Mouse (Mus musculus): ENCODE data around the gene Raph1. TPM values are rescaled to one million over a fixed set of nuclear protein-coding genes. Genes with fewer than 3 reads are reported as not detected.
"Not testable (repeated sequence)": the region's sequence is repeated elsewhere in the genome, so short reads cannot be mapped to it uniquely, and the experiment has no call there.

Raph1 gene
- total RNA-seq, 2 experiments from 2014 or later = 8.1 to 23.2 TPM

DNA sequence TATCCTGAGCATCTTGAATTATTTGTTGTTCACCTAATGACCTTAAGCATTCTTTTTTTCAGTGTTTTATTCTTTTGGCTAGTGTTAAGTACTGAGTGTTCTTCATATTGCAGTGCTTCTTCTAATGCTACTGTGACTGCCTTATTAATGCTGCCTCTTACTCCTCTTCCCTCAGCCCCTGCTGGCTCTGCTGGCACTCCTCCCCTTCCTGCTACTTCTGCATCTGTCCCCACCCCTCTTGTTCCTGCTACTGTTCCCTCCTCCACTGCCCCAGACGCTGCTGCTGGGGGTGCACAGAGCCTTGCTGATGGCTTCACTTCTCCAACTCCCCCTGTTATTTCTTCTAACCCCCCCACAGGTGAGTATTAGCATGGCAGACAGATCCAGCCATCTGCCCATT is 117.0 kb downstream of the Raph1 start:
- ATAC-seq (replicated peaks; ENCODE audit: poor library complexity, severe bottlenecking) = no peak

DNA sequence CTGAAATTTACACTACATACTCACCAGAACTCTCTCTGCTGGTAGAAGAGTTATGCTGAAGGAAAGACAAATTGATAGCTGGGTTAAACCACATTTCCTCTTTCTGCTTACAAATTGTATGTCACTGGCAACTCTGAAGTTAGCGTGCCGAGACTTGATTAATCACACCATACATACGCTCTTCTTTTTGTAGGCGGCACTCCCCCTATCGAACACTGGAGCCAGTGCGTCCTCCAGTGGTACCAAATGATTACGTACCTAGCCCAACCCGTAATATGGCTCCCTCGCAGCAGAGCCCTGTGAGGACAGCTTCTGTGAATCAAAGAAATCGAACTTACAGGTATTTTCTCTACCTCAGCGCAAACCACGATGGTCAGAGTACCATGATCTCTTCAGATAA is 119.8 kb downstream of the Raph1 start:
- peak; percentile 66 for ATAC-seq (replicated peaks; ENCODE audit: poor library complexity, severe bottlenecking)

DNA sequence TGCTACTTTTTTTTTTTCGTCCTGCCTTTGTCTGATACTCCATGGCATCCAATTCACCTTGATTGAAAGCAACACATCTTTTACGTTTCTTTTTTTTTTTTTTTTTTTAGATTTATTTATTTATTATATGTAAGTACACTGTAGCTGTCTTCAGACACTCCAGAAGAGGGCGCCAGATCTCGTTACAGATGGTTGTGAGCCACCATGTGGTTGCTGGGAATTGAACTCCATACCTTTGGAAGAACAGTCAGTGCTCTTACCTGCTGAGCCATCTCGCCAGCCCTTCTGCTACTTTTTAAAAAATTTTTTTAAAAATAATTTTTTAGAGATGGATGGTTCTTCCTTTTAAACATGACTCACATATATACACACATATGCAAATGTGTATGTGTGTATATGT is 125.5 kb downstream of the Raph1 start:
- ATAC-seq (replicated peaks; ENCODE audit: poor library complexity, severe bottlenecking) = not testable (repeated sequence)

DNA sequence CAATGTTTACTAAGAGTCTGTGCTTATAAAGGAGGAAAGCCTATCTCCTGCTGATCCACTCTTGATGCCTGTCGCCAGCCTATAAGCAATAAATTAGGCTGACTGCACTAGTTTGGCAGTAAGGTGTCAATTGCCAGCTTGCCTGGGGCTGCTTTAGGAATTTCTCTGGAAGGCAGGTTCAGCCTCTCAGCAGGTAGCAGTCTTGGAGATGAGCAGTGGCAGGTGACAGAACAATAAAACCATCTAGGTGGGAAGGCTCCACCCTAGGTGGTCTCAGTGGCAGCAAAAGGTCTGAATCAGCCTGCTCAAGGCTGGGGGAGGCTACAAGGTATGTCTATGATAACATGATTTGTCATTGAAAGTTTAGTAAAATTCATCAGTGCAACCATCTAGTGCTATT is 134.4 kb downstream of the Raph1 start:
- no peak for ATAC-seq (replicated peaks; ENCODE audit: poor library complexity, severe bottlenecking)

Other genes with a start within 250 kb of the Raph1 start
- 19.9 and 29.2 TPM in 2 replicates for gene Cyp20a1, start 223.8 kb downstream of the Raph1 start, total RNA-seq (2014; fragmentation: Nextera tagmentation)
- gene Cyp20a1, start 223.8 kb downstream of the Raph1 start, total RNA-seq (2017) = 32.6 and 38.8 TPM in 2 replicates
- 18.6 and 22.6 TPM in 2 replicates for gene Abi2, start 157.5 kb downstream of the Raph1 start, total RNA-seq (2014; fragmentation: Nextera tagmentation)
- 11.3 and 17.6 TPM in 2 replicates for gene Abi2, start 157.5 kb downstream of the Raph1 start, total RNA-seq (2017)
- gene Cd28, start 149.7 kb upstream of the Raph1 start, total RNA-seq (2014; fragmentation: Nextera tagmentation) = 1.4 and 3.2 TPM in 2 replicates
- gene Cd28, start 149.7 kb upstream of the Raph1 start, total RNA-seq (2017) = 1.0 and 2.3 TPM in 2 replicates

Measured in granulocyte monocyte progenitor cell, adult 5-6 weeks (primary cell).